Mouse (Mus musculus): Measurements from ENCODE around the gene Ripk3. TPM values are rescaled to one million over a fixed set of nuclear protein-coding genes. Genes with fewer than 3 reads are reported as not detected.

Ripk3 gene
- polyA plus RNA-seq, 1 experiment from 2014 or later = 43.3 TPM

DNA sequence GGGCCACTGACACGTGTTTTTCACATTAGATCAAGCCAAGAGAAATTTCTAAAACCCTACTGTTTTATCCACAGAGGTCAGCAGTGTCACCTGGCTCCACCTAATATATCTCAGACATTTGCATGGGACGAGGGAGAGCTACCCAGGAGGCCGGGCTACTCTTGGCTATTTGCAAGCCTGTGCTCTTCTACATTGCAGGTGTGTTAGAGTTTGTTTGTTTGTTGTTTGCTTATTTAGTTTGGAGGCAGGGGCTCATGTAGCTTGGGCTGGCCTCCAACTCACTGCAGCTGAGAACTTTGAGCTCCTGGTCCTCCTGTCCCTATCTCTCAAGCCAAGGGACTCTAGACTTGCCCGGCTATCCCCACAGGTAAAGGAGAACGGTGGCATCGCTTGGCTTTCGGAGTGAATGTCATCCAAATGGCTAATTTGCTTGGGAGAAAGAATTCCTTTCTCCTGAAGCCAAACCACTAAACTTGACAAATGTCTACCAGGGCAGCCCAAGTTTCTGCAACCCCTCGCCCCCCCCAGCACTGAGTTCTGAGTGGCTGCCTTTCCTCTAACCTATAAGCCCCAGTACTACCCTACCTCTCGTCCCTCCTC lies 6.2 kb downstream of the Ripk3 start:
- no peaks in the 10 kb centered on the region for H3K36me3 ChIP-seq (ENCODE audit: control insufficient read depth, insufficient read depth, low read length)
- H3K9ac ChIP-seq (ENCODE audit: low read depth, low read length) = peak overlapping the region; percentile 23; the same call in 1 of the 2 replicates
- H3K27ac ChIP-seq (ENCODE audit: low read depth, low read length) = peak overlapping the region; percentile 25; the same call in 1 of the 2 replicates
- ATAC-seq (ENCODE audit: low FRiP score, low TSS enrichment) = no peak
- H3K9me3 ChIP-seq (ENCODE audit: control insufficient read depth, low read length) = no peaks in the 10 kb centered on the region
- peak overlapping the region; percentile 44 for H3K4me3 ChIP-seq (ENCODE audit: low read length)
- H3K4me1 ChIP-seq (ENCODE audit: control insufficient read depth, insufficient read depth, low read length) = peaks cover 4% of the 10 kb centered on the region; the same call in 1 of the 2 replicates
- peak overlapping the region; percentile 66 for H3K4me2 ChIP-seq (replicated peaks; ENCODE audit: low read depth, low read length)
- WGBS = 48% methylated on average over 9 of the region's 9 CpGs
- peaks cover 7% of the 10 kb centered on the region; the same call in 1 of the 2 replicates for H3K27me3 ChIP-seq (ENCODE audit: control insufficient read depth, insufficient read depth, low read length)

DNA sequence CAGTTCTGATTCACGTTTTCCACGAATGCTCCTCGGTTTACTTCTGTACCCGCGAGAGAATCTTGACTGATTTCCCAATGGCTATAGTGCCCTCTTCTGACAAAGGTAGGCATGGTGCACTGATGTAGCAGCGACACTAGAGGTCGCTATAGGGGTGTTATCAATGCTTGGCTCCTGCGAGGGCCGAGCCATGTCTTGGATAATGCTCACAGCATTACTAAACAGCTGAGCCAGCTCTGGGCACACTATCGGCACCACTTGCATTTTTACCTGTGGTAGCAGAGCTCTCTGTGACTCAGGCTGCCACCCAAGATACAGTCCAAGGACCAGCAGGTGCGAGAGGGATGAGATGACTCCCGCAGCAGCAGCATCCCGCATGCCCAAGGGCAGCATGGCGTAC lies 7.4 kb downstream of the Ripk3 start:
- WGBS = 18% methylated on average over 14 of the region's 14 CpGs
- peaks cover 4% of the 10 kb centered on the region; the same call in 1 of the 2 replicates for H3K4me1 ChIP-seq (ENCODE audit: control insufficient read depth, insufficient read depth, low read length)
- H3K36me3 ChIP-seq (ENCODE audit: control insufficient read depth, insufficient read depth, low read length) = no peaks in the 10 kb centered on the region
- no peaks in the 10 kb centered on the region for H3K9me3 ChIP-seq (ENCODE audit: control insufficient read depth, low read length)
- H3K27me3 ChIP-seq (ENCODE audit: control insufficient read depth, insufficient read depth, low read length) = peaks cover 7% of the 10 kb centered on the region; the same call in 1 of the 2 replicates
- H3K4me3 ChIP-seq (ENCODE audit: low read length) = no peak overlapping the region
- peak overlapping the region; percentile 13 for H3K4me2 ChIP-seq (replicated peaks; ENCODE audit: low read depth, low read length)
- ATAC-seq (ENCODE audit: low FRiP score, low TSS enrichment) = peak; percentile 58
- no peak overlapping the region for H3K27ac ChIP-seq (ENCODE audit: low read depth, low read length)
- H3K9ac ChIP-seq (ENCODE audit: low read depth, low read length) = no peak overlapping the region

DNA sequence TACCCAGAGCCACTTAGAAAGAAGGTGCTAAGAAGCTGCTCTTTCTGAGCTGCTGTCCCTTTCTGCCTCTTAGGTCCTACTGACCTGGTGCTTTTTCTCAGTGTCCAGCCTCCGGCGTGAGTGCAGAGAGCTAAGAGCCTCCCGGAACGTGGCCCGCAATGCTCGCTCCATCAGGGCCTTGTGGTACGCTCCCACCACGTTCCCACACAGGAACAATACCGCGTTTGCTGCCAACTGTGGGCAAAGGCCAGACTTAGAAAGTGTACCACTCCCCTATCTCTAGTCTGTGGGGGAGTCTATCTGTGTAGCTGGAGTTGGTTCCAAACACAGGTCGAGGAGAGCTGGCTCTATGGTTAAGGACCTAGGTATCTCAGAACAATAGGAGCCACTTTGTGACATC lies 7.9 kb downstream of the Ripk3 start:
- Histone ChIP-seq H3K4me3 (ENCODE audit: low read length) (no peak overlapping the region), H3K9ac (ENCODE audit: low read depth, low read length) (no peak overlapping the region), H3K9me3 (ENCODE audit: control insufficient read depth, low read length) (no peaks in the 10 kb centered on the region), H3K27me3 (ENCODE audit: control insufficient read depth, insufficient read depth, low read length) (peaks cover 7% of the 10 kb centered on the region; the same call in 1 of the 2 replicates), H3K4me2 (replicated peaks; ENCODE audit: low read depth, low read length) (no peak overlapping the region), H3K27ac (ENCODE audit: low read depth, low read length) (no peak overlapping the region), H3K36me3 (ENCODE audit: control insufficient read depth, insufficient read depth, low read length) (no peaks in the 10 kb centered on the region), H3K4me1 (ENCODE audit: control insufficient read depth, insufficient read depth, low read length) (peaks cover 4% of the 10 kb centered on the region; the same call in 1 of the 2 replicates)
- ATAC-seq (ENCODE audit: low FRiP score, low TSS enrichment) = no peak
- 83% methylated on average over 11 of the region's 11 CpGs for WGBS

DNA sequence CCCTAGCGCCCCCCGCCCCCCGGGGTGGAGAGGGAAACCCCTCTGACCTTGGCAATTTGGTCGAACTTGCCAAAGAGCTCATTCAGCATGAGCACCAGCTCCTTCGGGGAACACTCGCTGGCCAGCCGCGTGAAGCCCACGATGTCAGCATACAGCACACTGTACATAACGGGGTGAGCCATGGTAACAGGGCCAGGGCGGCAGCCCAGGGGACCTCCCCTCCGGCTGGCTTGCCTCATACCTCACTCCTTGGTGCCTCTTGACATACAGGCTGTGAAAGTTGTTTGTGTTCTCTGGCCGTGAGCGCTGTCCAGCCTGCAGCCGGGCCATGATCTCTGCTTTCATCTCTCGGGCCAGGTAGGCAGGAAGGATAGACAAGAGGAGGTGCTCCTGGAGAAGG lies 9.0 kb downstream of the Ripk3 start:
- Histone ChIP-seq H3K4me1 (ENCODE audit: control insufficient read depth, insufficient read depth, low read length) (peaks cover 4% of the 10 kb centered on the region; the same call in 1 of the 2 replicates), H3K4me2 (replicated peaks; ENCODE audit: low read depth, low read length) (no peak overlapping the region), H3K4me3 (ENCODE audit: low read length) (no peak overlapping the region), H3K9me3 (ENCODE audit: control insufficient read depth, low read length) (no peaks in the 10 kb centered on the region), H3K36me3 (ENCODE audit: control insufficient read depth, insufficient read depth, low read length) (no peaks in the 10 kb centered on the region), H3K27me3 (ENCODE audit: control insufficient read depth, insufficient read depth, low read length) (peaks cover 7% of the 10 kb centered on the region; the same call in 1 of the 2 replicates), H3K27ac (ENCODE audit: low read depth, low read length) (no peak overlapping the region), H3K9ac (ENCODE audit: low read depth, low read length) (no peak overlapping the region)
- WGBS = 60% methylated on average over 16 of the region's 16 CpGs
- no peak for ATAC-seq (ENCODE audit: low FRiP score, low TSS enrichment)

DNA sequence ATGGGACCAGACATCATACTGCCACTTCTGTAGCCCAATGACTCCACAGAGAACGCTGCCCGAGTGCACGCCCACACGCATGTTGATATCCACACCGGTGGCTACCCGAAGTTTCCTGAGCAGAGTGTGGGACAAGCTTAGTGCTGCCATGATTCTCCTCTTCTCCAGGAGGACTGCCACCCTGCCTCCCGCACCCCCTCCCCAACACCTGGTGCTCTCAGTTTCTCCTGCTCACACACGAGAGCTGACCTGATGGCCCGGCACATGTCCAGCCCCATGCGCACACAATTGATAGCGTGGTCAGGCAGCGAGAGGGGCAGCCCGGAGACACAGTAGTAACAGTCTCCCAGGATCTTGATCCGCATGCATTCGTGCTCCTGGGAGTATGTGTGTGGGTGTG lies 10.0 kb downstream of the Ripk3 start:
- H3K27ac ChIP-seq (ENCODE audit: low read depth, low read length) = no peak overlapping the region
- no peak for ATAC-seq (ENCODE audit: low FRiP score, low TSS enrichment)
- peaks cover 4% of the 10 kb centered on the region; the same call in 1 of the 2 replicates for H3K4me1 ChIP-seq (ENCODE audit: control insufficient read depth, insufficient read depth, low read length)
- no peak overlapping the region for H3K9ac ChIP-seq (ENCODE audit: low read depth, low read length)
- WGBS = 86% methylated on average over 15 of the region's 15 CpGs
- H3K36me3 ChIP-seq (ENCODE audit: control insufficient read depth, insufficient read depth, low read length) = no peaks in the 10 kb centered on the region
- no peak overlapping the region for H3K4me3 ChIP-seq (ENCODE audit: low read length)
- peaks cover 7% of the 10 kb centered on the region; the same call in 1 of the 2 replicates for H3K27me3 ChIP-seq (ENCODE audit: control insufficient read depth, insufficient read depth, low read length)
- no peaks in the 10 kb centered on the region for H3K9me3 ChIP-seq (ENCODE audit: control insufficient read depth, low read length)
- no peak overlapping the region for H3K4me2 ChIP-seq (replicated peaks; ENCODE audit: low read depth, low read length)

DNA sequence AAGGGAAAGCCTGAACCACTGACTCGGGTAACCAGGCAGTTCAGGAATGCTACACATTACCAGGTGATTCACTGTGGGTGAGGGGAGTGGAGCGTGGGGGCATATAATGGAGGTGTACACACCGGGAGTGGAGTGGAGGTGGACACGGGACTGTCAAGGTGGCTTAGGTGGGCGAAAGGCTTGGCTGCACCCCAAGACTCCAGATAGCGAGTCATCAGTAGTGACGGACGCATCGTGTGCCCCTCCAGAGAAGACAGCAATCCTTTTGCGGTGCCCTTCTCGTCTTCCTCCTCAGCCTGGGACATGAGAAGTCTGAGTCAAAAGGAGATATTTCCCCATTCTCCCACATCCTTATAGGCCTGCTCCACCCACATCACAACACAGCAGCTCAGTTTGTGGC lies 10.9 kb downstream of the Ripk3 start:
- H3K4me2 ChIP-seq (replicated peaks; ENCODE audit: low read depth, low read length) = no peak overlapping the region
- no peak overlapping the region for H3K27ac ChIP-seq (ENCODE audit: low read depth, low read length)
- H3K9me3 ChIP-seq (ENCODE audit: control insufficient read depth, low read length) = no peaks in the 10 kb centered on the region
- no peaks in the 10 kb centered on the region for H3K36me3 ChIP-seq (ENCODE audit: control insufficient read depth, insufficient read depth, low read length)
- H3K9ac ChIP-seq (ENCODE audit: low read depth, low read length) = no peak overlapping the region
- H3K4me3 ChIP-seq (ENCODE audit: low read length) = no peak overlapping the region
- 91% methylated on average over 11 of the region's 11 CpGs for WGBS
- H3K27me3 ChIP-seq (ENCODE audit: control insufficient read depth, insufficient read depth, low read length) = peaks cover 7% of the 10 kb centered on the region; the same call in 1 of the 2 replicates
- peaks cover 4% of the 10 kb centered on the region; the same call in 1 of the 2 replicates for H3K4me1 ChIP-seq (ENCODE audit: control insufficient read depth, insufficient read depth, low read length)
- no peak for ATAC-seq (ENCODE audit: low FRiP score, low TSS enrichment)

DNA sequence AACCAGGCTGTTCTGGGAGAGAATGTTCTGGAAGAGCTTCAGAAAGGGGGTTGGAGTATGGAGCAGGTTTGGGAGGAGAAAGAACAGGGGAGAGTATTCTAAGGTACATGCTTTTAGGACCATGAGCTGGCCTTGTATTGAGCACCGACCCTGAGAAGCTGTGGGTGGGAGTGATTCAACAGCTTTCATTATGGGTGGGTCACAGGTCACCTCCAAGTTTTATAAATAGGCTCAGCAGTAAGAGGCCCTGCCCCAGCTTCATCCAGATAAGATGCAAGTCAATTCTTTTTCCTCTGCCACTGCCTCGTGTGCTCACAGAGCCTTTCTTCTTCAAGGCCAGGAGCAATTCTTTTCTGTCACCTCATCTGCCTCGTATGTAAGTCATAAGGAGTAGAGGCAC lies 11.5 kb downstream of the Ripk3 start:
- H3K4me3 ChIP-seq (ENCODE audit: low read length) = no peak overlapping the region
- H3K36me3 ChIP-seq (ENCODE audit: control insufficient read depth, insufficient read depth, low read length) = no peaks in the 10 kb centered on the region
- H3K9me3 ChIP-seq (ENCODE audit: control insufficient read depth, low read length) = no peaks in the 10 kb centered on the region
- no peak overlapping the region for H3K9ac ChIP-seq (ENCODE audit: low read depth, low read length)
- H3K27me3 ChIP-seq (ENCODE audit: control insufficient read depth, insufficient read depth, low read length) = peaks cover 7% of the 10 kb centered on the region; the same call in 1 of the 2 replicates
- WGBS = 38% methylated on average over 3 of the region's 3 CpGs
- no peak for ATAC-seq (ENCODE audit: low FRiP score, low TSS enrichment)
- no peak overlapping the region for H3K4me2 ChIP-seq (replicated peaks; ENCODE audit: low read depth, low read length)
- no peaks in the 10 kb centered on the region; the same call in 1 of the 2 replicates for H3K4me1 ChIP-seq (ENCODE audit: control insufficient read depth, insufficient read depth, low read length)
- no peak overlapping the region for H3K27ac ChIP-seq (ENCODE audit: low read depth, low read length)

DNA sequence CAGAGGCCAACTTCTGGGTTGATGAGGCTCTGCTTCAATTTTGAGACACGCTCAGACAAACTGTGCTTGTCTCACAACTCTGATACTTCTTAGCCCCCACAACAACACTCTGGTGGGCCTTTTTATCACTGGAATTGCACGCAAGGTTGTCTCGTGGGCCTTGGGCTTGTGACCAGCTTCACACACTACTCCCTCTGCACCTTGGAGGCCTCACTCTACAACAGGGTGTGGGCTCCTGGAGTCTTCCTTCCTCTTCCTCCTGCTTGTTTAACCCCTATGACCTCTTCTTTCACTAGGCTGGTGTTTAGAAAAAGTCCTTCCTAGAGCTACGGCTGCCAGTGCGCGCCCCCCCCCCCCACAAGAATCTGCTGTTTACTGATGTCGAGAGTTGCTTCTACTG lies 12.0 kb downstream of the Ripk3 start:
- no peak for ATAC-seq (ENCODE audit: low FRiP score, low TSS enrichment)
- Histone ChIP-seq H3K4me1 (ENCODE audit: control insufficient read depth, insufficient read depth, low read length) (no peaks in the 10 kb centered on the region; the same call in 1 of the 2 replicates), H3K4me3 (ENCODE audit: low read length) (no peak overlapping the region), H3K36me3 (ENCODE audit: control insufficient read depth, insufficient read depth, low read length) (no peaks in the 10 kb centered on the region), H3K27ac (ENCODE audit: low read depth, low read length) (no peak overlapping the region), H3K27me3 (ENCODE audit: control insufficient read depth, insufficient read depth, low read length) (peaks cover 3% of the 10 kb centered on the region; the same call in 1 of the 2 replicates), H3K4me2 (replicated peaks; ENCODE audit: low read depth, low read length) (no peak overlapping the region), H3K9me3 (ENCODE audit: control insufficient read depth, low read length) (no peaks in the 10 kb centered on the region), H3K9ac (ENCODE audit: low read depth, low read length) (no peak overlapping the region)
- 57% methylated on average over 7 of the region's 7 CpGs for WGBS

DNA sequence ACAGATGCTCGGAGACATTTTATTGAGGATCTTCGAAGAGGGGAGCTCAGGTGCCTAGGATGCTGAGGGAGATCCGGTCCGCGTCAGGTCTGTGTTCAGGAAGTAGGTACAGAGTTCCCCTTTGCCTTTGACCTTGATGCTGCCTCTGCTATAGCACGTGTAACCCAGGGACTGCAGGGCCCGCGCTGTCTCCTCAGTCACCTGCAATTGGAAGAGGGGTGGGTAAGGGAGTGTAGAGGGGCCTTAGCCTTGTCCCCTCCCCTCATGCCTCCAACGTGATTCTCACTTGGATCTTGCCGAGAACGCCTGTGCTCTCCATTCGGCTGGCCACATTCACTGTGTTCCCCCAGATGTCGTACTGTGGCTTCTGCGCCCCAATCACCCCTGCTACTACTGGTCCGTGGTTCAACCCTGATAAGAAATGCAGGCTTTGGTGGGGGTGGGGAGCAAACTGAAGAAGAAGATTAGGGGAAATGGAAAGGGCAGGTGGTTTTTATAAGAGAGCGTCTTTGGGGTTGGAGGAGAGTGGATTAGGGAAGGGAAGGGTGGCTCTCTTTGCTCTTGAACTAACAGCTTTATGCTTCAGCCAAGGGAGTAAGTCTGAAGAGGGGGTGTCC lies 19.5 kb downstream of the Ripk3 start:
- H3K27me3 ChIP-seq (ENCODE audit: control insufficient read depth, insufficient read depth, low read length) = peaks cover 22% of the 10 kb centered on the region
- no peak for ATAC-seq (ENCODE audit: low FRiP score, low TSS enrichment)
- 76% methylated on average over 16 of the region's 16 CpGs for WGBS

More for the DNA sequence above, 19.5 kb downstream of the Ripk3 start:
- H3K27ac ChIP-seq (ENCODE audit: low read depth, low read length) = no peak overlapping the region
- H3K9me3 ChIP-seq (ENCODE audit: control insufficient read depth, low read length) = no peaks in the 10 kb centered on the region
- no peaks in the 10 kb centered on the region for H3K36me3 ChIP-seq (ENCODE audit: control insufficient read depth, insufficient read depth, low read length)
- no peak overlapping the region for H3K9ac ChIP-seq (ENCODE audit: low read depth, low read length)
- no peak overlapping the region for H3K4me2 ChIP-seq (replicated peaks; ENCODE audit: low read depth, low read length)
- H3K4me3 ChIP-seq (ENCODE audit: low read length) = no peak overlapping the region
- H3K4me1 ChIP-seq (ENCODE audit: control insufficient read depth, insufficient read depth, low read length) = no peaks in the 10 kb centered on the region
